Mouse (Mus musculus) hindbrain, embryonic 10.5 days (tissue): ENCODE results near the gene Mogat1. TPM values are rescaled to one million over a fixed set of nuclear protein-coding genes. Genes with fewer than 3 reads are reported as not detected.
"Not testable (repeated sequence)": the region's sequence is repeated elsewhere in the genome, so short reads cannot be mapped to it uniquely, and the experiment has no call there.

ENCODE experiments used
- DNase-seq: peaks from one replicate; pipeline ENCODE4 v3.0.0-alpha.2; 2017; ENCODE audit warnings: low spot score
- H3K27ac ChIP-seq: fragments of 300-500 bp; sonication (generic); 2 replicates; pipeline ENCODE4 v1.5.1; 2016; ENCODE audit warnings: mild to moderate bottlenecking, moderate library complexity
- H3K27me3 ChIP-seq: fragments of 300-500 bp; sonication (generic); 2 replicates; pipeline ENCODE4 v1.6.1; 2016; ENCODE audit warnings: mild to moderate bottlenecking; ENCODE audit not compliant: poor library complexity, insufficient read depth, severe bottlenecking
- H3K36me3 ChIP-seq: fragments of 300-500 bp; sonication (generic); 2 replicates; pipeline ENCODE4 v1.6.1; 2016; ENCODE audit warnings: mild to moderate bottlenecking, moderate library complexity
- H3K4me1 ChIP-seq: fragments of 300-500 bp; sonication (generic); replicated peaks from 2 replicates; pipeline ENCODE4 v1.6.1; 2016; ENCODE audit warnings: mild to moderate bottlenecking
- H3K4me3 ChIP-seq: fragments of 300-500 bp; sonication (generic); 2 replicates; pipeline ENCODE4 v1.5.1; 2016; ENCODE audit warnings: mild to moderate bottlenecking, moderate library complexity
- H3K9me3 ChIP-seq: fragments of 300-500 bp; sonication (generic); 2 replicates; pipeline ENCODE4 v1.6.1; 2016; ENCODE audit warnings: mild to moderate bottlenecking, moderate library complexity
- WGBS: fragments of 180-500 bp; shearing (Covaris S2); methylation state at CpG from one replicate; pipeline ENCODE4 v1.1.7; 2016; 5-methylcytosine and 5-hydroxymethylcytosine counted together
- polyA plus RNA-seq: library from polyadenylated mRNA; unstranded; fragments of >200 nt; fragmentation: Nextera tagmentation; extraction: Ambion mirVana; gene quantifications from 2 replicates; pipeline ENCODE4 v1.2.1, GENCODE M21; 2016

Mogat1 gene
- polyA plus RNA-seq, 1 experiment from 2014 or later, result not detected

GRCm38 (mm10) chr1:78543631-78544030 is 32.8 kb downstream of the Mogat1 start:
- WGBS, result 81% methylated on average over 1 of the region's 1 CpGs
- not testable (repeated sequence) for DNase-seq, H3K4me3 ChIP-seq, H3K27ac ChIP-seq, H3K27me3 ChIP-seq, H3K4me1 ChIP-seq, H3K9me3 ChIP-seq, H3K36me3 ChIP-seq

DNA sequence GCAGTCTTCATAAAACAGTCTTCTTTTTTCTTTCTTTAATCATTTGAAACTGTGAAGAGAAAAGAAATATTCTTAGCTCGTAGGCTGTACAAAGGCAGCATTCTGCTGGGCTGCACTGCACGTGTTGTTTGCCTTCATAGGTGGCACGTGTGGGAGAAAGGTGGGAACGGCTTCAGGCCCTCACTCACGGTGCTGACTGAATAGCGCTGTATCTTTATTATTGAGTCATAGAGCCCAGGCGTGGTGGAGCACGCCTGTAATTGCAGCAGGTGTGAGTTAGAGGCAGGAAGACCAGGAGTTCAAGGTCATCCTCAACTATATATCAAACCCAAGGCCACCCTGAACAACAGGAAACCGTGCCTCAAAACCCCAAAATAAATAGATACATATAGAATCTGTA is 35.5 kb downstream of the Mogat1 start:
- Histone ChIP-seq H3K27ac (no peak overlapping the region), H3K27me3 (no peaks in the 10 kb centered on the region), H3K4me1 (peaks cover 5% of the 10 kb centered on the region; the same call in 1 of the 2 replicates), H3K36me3 (no peaks in the 10 kb centered on the region), H3K4me3 (no peak overlapping the region), H3K9me3 (no peaks in the 10 kb centered on the region)
- DNase-seq, result no peak
- 89% methylated on average over 9 of the region's 9 CpGs for WGBS

DNA sequence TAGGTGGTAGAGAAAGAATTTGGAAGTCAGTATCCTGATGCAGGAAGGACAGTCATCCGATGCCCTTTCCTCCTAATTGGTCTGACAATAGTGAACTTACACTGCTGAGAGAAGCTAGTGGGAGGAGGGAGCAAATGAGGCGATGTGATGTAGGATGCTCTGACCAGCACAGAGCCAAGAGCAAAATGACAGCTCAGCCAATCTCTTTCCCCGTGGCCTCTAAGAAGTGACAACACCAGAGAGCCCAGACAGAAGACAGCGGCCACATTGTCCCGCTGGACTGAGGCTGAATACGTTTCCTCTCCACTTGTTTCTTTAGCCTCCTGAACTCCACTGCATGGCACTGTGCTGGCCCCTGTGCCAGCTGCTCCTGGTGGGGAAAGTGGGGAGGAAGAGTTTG is 38.2 kb downstream of the Mogat1 start:
- DNase-seq, result no peak
- no peaks in the 10 kb centered on the region for H3K27me3 ChIP-seq
- H3K9me3 ChIP-seq, result no peaks in the 10 kb centered on the region
- H3K4me1 ChIP-seq, result peaks cover 5% of the 10 kb centered on the region; the same call in 1 of the 2 replicates
- no peak overlapping the region for H3K27ac ChIP-seq
- no peak overlapping the region for H3K4me3 ChIP-seq
- H3K36me3 ChIP-seq, result no peaks in the 10 kb centered on the region
- 44% methylated on average over 6 of the region's 6 CpGs for WGBS

GRCm38 (mm10) chr1:78554012-78554666 is 43.3 kb downstream of the Mogat1 start:
- 83% methylated on average over 8 of the region's 8 CpGs for WGBS

GRCm38 (mm10) chr1:78566963-78567362 is 56.2 kb downstream of the Mogat1 start:
- 72% methylated on average over 2 of the region's 2 CpGs for WGBS
- H3K9me3 ChIP-seq, result peaks cover 6% of the 10 kb centered on the region; the same call in 1 of the 2 replicates
- H3K27me3 ChIP-seq, result no peaks in the 10 kb centered on the region

More at GRCm38 (mm10) chr1:78554012-78554666, 43.3 kb downstream of the Mogat1 start:
- H3K4me1 ChIP-seq, result peaks cover 1% of the 10 kb centered on the region; the same call in 1 of the 2 replicates
- DNase-seq, result no peak
- no peaks in the 10 kb centered on the region for H3K36me3 ChIP-seq
- peaks cover 4% of the 10 kb centered on the region; the same call in 1 of the 2 replicates for H3K9me3 ChIP-seq
- no peak overlapping the region for H3K27ac ChIP-seq
- H3K27me3 ChIP-seq, result no peaks in the 10 kb centered on the region
- no peak overlapping the region for H3K4me3 ChIP-seq

GRCm38 (mm10) chr1:78567421-78567820 is 56.6 kb downstream of the Mogat1 start:
- Histone ChIP-seq H3K27me3 (no peaks in the 10 kb centered on the region), H3K9me3 (peaks cover 6% of the 10 kb centered on the region; the same call in 1 of the 2 replicates), H3K36me3 (no peaks in the 10 kb centered on the region), H3K4me3 (no peak overlapping the region), H3K27ac (peak overlapping the region; percentile 50; the same call in 1 of the 2 replicates), H3K4me1 (peaks cover 8% of the 10 kb centered on the region)
- no peak for DNase-seq
- WGBS, result 35% methylated on average over 6 of the region's 6 CpGs

More at GRCm38 (mm10) chr1:78566963-78567362, 56.2 kb downstream of the Mogat1 start:
- Histone ChIP-seq H3K36me3 (no peaks in the 10 kb centered on the region), H3K27ac (no peak overlapping the region), H3K4me3 (no peak overlapping the region), H3K4me1 (peaks cover 8% of the 10 kb centered on the region)
- DNase-seq, result no peak

DNA sequence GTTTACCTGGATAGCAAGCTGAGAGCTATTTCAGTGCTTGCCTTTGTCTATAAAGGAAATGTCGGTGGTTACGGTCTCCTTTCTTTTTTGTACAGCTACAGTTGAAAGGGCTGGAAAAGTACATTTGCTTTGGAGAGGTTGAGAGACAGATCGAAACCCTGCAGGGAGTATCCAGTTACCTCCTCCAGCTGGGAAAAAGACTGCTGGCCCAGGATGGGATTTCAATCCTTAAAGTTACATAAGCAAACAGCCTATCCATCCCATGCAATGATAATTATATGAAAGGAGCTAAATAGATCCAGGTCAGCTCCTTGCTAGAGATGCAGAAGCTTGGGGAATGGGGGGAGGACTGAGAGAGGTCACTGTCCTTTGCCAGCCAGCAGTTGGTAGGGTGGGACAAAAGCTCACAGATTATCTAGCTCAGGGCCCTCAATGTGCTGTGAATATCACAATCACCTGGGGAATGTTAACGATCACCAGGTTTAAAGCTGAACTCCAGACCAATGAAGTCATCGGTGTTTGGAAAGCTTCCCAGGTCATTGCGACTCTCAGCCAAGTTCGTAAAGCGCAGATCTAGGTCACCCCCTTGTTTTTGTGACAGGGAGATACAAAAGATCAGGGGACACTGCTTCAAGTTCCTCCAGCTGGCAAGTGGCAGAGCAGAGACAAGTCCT is 57.2 kb downstream of the Mogat1 start:
- Histone ChIP-seq H3K27me3 (no peaks in the 10 kb centered on the region), H3K4me1 (peaks cover 8% of the 10 kb centered on the region), H3K27ac (no peak overlapping the region), H3K36me3 (no peaks in the 10 kb centered on the region), H3K4me3 (no peak overlapping the region), H3K9me3 (peaks cover 6% of the 10 kb centered on the region; the same call in 1 of the 2 replicates)
- peak; percentile 45 for DNase-seq
- WGBS, result 53% methylated on average over 8 of the region's 8 CpGs

DNA sequence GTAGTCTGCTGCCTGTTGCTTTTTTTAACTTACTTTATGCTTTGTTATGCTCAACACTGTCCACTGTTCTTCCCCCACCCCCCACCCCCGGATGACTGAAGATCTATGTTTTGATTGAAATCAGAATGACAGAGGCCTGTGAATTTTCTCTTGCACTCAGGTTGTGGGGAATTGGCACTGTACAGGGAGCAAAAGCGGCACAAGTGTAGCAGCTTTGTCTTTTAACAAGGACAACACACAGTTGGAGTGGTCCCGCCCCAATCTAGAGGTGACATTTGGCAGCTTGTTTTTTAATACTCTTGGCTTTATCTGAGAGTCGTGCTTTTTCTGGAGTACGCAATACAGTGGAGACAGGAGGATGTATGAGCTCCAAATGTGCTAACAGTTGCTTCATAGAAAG is 58.8 kb downstream of the Mogat1 start:
- H3K36me3 ChIP-seq, result no peaks in the 10 kb centered on the region
- peaks cover 6% of the 10 kb centered on the region; the same call in 1 of the 2 replicates for H3K9me3 ChIP-seq
- no peak for DNase-seq
- 89% methylated on average over 5 of the region's 5 CpGs for WGBS
- no peak overlapping the region for H3K27ac ChIP-seq
- peaks cover 8% of the 10 kb centered on the region for H3K4me1 ChIP-seq
- no peak overlapping the region for H3K4me3 ChIP-seq
- H3K27me3 ChIP-seq, result no peaks in the 10 kb centered on the region

- no peak overlapping the region for H3K4me3 ChIP-seq
- DNase-seq, result no peak
- WGBS, result 92% methylated on average over 2 of the region's 2 CpGs
- H3K27ac ChIP-seq, result no peak overlapping the region
- peaks cover 12% of the 10 kb centered on the region for H3K4me1 ChIP-seq
- H3K9me3 ChIP-seq, result no peaks in the 10 kb centered on the region
- H3K27me3 ChIP-seq, result no peaks in the 10 kb centered on the region
- H3K36me3 ChIP-seq, result no peaks in the 10 kb centered on the region
Measured at GRCm38 (mm10) chr1:78585080-78585479, 74.3 kb downstream of the Mogat1 start.

DNA sequence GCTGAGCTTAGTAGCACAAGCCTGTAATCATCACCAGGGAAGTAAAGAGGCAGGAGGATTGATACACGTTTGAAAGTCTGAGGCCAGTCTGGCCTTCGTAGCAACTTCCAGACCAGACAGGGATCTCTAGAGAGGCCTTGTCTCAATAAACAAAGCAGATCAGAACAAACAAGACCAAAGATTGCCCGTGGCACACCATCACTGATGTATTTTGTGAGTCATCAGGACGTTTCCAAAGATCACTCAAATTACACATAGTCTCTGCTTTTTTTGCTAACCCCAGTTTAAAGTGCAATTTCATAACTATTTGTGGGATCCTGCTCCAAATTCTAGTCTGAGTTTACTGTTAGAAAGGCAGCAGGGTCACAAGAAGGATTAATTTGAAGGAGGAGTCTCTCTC is 76.2 kb downstream of the Mogat1 start:
- no peaks in the 10 kb centered on the region for H3K9me3 ChIP-seq
- peaks cover 12% of the 10 kb centered on the region for H3K4me1 ChIP-seq
- no peaks in the 10 kb centered on the region for H3K36me3 ChIP-seq
- no peak for DNase-seq
- H3K27ac ChIP-seq, result no peak overlapping the region
- H3K27me3 ChIP-seq, result no peaks in the 10 kb centered on the region
- no peak overlapping the region for H3K4me3 ChIP-seq
- 57% methylated on average over 4 of the region's 4 CpGs for WGBS

Other genes starting within 250 kb of the Mogat1 start
- gene Sgpp2, start 200.6 kb upstream of the Mogat1 start, polyA plus RNA-seq, result 1.8 and 3.2 TPM in 2 replicates
- gene Farsb, start 22.1 kb upstream of the Mogat1 start, polyA plus RNA-seq, result 123 and 131 TPM in 2 replicates
- 0.35 and 0.39 TPM in 2 replicates for gene BC035947, start 1.2 kb downstream of the Mogat1 start, polyA plus RNA-seq
- 62.1 and 74.8 TPM in 2 replicates for gene Acsl3, start 146.8 kb downstream of the Mogat1 start, polyA plus RNA-seq
- gene Utp14b, start 147.0 kb downstream of the Mogat1 start, polyA plus RNA-seq, result 2.8 and 4.3 TPM in 2 replicates